21 mouse cellular contexts compared by ENCODE assay signal in the genomic region with DNA sequence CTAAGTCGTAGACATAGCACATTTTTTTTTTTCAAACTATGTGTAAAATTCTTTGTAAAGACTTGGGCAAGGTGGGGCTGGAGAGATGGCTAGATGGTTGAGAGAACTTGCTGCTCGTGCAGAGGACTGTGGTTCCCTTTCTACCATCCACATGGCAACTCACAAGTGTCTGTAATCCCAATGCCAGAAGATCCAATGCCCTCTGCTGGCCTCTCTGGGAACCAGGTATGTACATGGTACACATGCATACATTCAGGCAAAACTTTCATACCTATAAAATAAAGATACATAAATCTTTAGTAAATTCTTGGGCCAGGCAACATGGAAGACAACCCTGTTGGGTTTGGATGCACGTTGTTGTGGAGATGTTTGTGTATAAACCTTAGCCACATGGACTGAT.
A peak's percentile ranks its signal among the peaks of the same experiment; 100 is the strongest.
DNase-seq lines count a peak whose midpoint lies in the region; ATAC-seq and TF ChIP-seq lines count a peak whose summit lies in the region.
"Had no signal": no experiment of that assay in that cellular context is flagged by ENCODE, and none has a peak within 500 bp of the region (broad histone marks: within the 10 kb centered on the region; RNA-seq: fewer than 3 reads in every experiment).

No protein-coding gene starts in this region.

- no peak for TF ChIP-seq POLR2A in heart, adult 2 months (IDR thresholded peaks at IDR 0.05; ENCODE audit: insufficient read depth, low read depth, low read length)

- WGBS in heart, adult 2 months: 67% methylated on average over 3 of the region's 3 CpGs

- no peak for ATAC-seq in Patski
- ATAC-seq: inflammation-experienced regulatory T-cells, adult 6 months had no signal

- no peak for TF ChIP-seq EP300 in heart, adult 2 months (IDR thresholded peaks at IDR 0.05; ENCODE audit: insufficient read depth, low read depth, low read length)

- H3K4me1 ChIP-seq in heart, adult 2 months (ENCODE audit: control insufficient read depth, insufficient read depth, low read length): no peaks in the 10 kb centered on the region
- H3K4me1 ChIP-seq: embryonic facial prominence, embryonic 12.5 days; forebrain, embryonic 12.5 days; heart, embryonic 12.5 days; hindbrain, embryonic 12.5 days; liver, embryonic 13.5 days had no signal

- H3K79me2 ChIP-seq in heart, adult 2 months (replicated peaks; ENCODE audit: control insufficient read depth, insufficient read depth, low read length): no peaks in the 10 kb centered on the region

- no peak overlapping the region for H3K9ac ChIP-seq in heart, adult 2 months (ENCODE audit: low read depth, low read length)
- H3K9ac ChIP-seq: embryonic facial prominence, embryonic 12.5 days; forebrain, embryonic 12.5 days; heart, embryonic 12.5 days; hindbrain, embryonic 12.5 days; liver, embryonic 13.5 days had no signal

- H3K27me3 ChIP-seq in heart, adult 2 months (ENCODE audit: control insufficient read depth, insufficient read depth, low read length): no peaks in the 10 kb centered on the region
- H3K27me3 ChIP-seq in Patski: no peaks in the 10 kb centered on the region
- H3K27me3 ChIP-seq: embryonic facial prominence, embryonic 12.5 days; forebrain, embryonic 12.5 days; heart, embryonic 12.5 days; hindbrain, embryonic 12.5 days; liver, embryonic 13.5 days had no signal

- CTCF ChIA-PET in Patski (lab: Charles Lee): no interaction called here

- H3K27ac ChIP-seq in heart, adult 2 months: no peak overlapping the region
- no peak overlapping the region for H3K27ac ChIP-seq in left cerebral cortex, adult 2 months
- H3K27ac ChIP-seq: embryonic facial prominence, embryonic 12.5 days; forebrain, embryonic 12.5 days; hindbrain, embryonic 12.5 days; liver, embryonic 13.5 days had no signal

- TF ChIP-seq CTCF in heart, adult 2 months (IDR thresholded peaks at IDR 0.05): peak; percentile 58
- peak; percentile 30 for TF ChIP-seq CTCF in left cerebral cortex, adult 2 months (IDR thresholded peaks at IDR 0.05)
- TF ChIP-seq CTCF in Patski (IDR thresholded peaks at IDR 0.05): peak; percentile 38

- H3K36me3 ChIP-seq in heart, adult 2 months (ENCODE audit: control insufficient read depth, insufficient read depth, low read length): no peaks in the 10 kb centered on the region
- H3K36me3 ChIP-seq: embryonic facial prominence, embryonic 12.5 days; heart, embryonic 12.5 days; liver, embryonic 13.5 days had no signal

- DNase-seq in heart, adult 2 months: no peak
- DNase-seq in heart, adult 8-10 months (ENCODE audit: low spot score): no peak
- DNase-seq in left cerebral cortex, adult 2 months (ENCODE audit: extremely low spot score in 1 of 2, low spot score in 2 of 2): no peak
- no peak for DNase-seq in left cerebral cortex, postnatal 36 days (ENCODE audit: low spot score in 2 of 2)
- DNase-seq in 416B (ENCODE audit: low read depth): peak; percentile 11
- no peak for DNase-seq in Patski (ENCODE audit: low read depth, low spot score)
- no peak for DNase-seq in retina, embryonic 14.5 days (ENCODE audit: low spot score)
- DNase-seq: B cell, adult 2 months; cerebellum, adult 18-20 months; gastrocnemius, postnatal 10 days; kidney, adult 8-10 months; kidney, postnatal 25 days; liver, embryonic 13.5 days; lung, adult 2 months; right cerebral cortex, postnatal 14 days; spleen, adult 18-20 months had no signal

- in situ Hi-C loops in Patski (cut with MboI; ENCODE audit: low pct_unique_long_range_greater_than_20kb): no loop called here

- intact Hi-C loops in heart, adult 2 months (cut with DNase I): no loop called here
- intact Hi-C loops in left cerebral cortex, adult 2 months (cut with DNase I): no loop called here
- intact Hi-C loops in left cerebral cortex, postnatal 36 days (cut with DNase I): no loop called here

- POLR2A ChIA-PET in Patski (lab: Charles Lee): no interaction called here

- no peak overlapping the region for H3K4me3 ChIP-seq in heart, adult 2 months
- H3K4me3 ChIP-seq in left cerebral cortex, adult 2 months: no peak overlapping the region
- H3K4me3 ChIP-seq: embryonic facial prominence, embryonic 12.5 days; forebrain, embryonic 12.5 days; heart, embryonic 12.5 days; hindbrain, embryonic 12.5 days; liver, embryonic 13.5 days had no signal
